Mouse (Mus musculus): ENCODE measurements at regions not wholly inside any gene's neighbourhood (a gene's known extent, or its start where the extent isn't known, plus 50 kb on each side); places are given as distances from the start of the nearest gene placed in this dataset.

DNA sequence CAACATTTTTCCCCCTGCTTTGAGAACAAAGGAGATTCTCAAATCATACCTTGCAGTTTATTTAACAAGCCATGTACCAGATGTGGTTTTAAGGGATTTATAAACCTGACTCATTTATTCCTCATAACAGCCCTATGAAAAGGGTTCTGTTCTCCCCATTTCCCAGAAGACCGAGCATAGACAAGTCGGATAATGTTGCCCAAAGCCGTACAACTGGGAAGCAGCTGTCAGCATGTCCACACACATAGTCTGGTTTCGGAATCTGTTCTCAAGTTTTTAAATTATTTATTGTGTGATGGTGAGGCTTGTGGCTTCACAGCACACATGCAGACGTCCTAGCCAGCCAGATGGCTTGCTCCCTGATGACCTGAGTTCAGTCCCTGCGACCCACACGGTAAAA lies 143.4 kb upstream of the Noct start:
- Histone ChIP-seq H3K4me1 (replicated peaks) (peaks cover 7% of the 10 kb centered on the region), H3K27me3 (no peaks in the 10 kb centered on the region), H3K9ac (no peak overlapping the region), H3K4me3 (no peak overlapping the region), H3K36me3 (no peaks in the 10 kb centered on the region), H3K9me3 (no peaks in the 10 kb centered on the region), H3K27ac (replicated peaks) (no peak overlapping the region), H3K4me2 (no peak overlapping the region)
- ATAC-seq (ENCODE audit: low FRiP score, low read depth): no peak
- 61% methylated on average over 7 of the region's 7 CpGs for WGBS

DNA sequence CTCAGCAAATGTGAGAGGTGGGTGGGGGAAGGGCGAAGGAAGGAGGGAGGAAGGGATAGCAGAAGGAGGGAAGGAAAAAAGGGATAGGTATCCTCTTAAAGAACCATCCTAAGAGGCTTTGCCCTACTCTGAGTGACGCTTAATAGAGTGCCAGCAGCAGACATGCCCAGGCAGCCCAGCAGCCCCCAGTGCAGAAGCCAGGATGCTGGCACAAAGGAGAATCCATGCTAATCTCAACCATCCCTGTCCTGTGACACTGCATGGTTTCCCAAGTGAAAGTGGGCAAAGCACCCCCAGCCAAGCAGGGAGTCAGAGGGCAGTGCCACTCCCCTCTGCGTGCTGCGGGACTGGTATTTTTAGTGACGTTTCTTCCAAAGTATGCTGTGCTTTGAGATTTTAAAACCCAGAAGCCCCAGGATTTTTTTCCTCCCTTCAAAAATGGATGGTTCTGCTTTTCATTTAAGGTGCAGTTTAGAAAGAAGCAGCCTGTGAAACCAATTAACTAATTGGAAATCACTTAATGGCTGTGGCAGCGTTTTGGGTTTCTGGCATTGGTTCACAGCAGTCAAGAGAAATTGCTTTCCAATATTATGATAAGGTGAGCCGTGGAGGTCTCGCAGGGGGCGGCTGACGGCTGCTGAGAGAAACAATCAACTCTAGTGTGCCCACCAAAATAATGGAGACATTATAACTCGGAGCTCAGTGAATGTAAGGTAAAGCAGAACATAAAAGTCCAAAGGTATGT lies 141.2 kb upstream of the Noct start:
- 54% methylated on average over 11 of the region's 11 CpGs for WGBS
- no peaks in the 10 kb centered on the region for H3K27me3 ChIP-seq
- no peak overlapping the region for H3K4me3 ChIP-seq
- H3K4me1 ChIP-seq (replicated peaks): peaks cover 12% of the 10 kb centered on the region
- H3K9ac ChIP-seq: no peak overlapping the region
- 0 out of 2 replicates have a peak, but pooled peaks have one; percentile 24 for ATAC-seq (ENCODE audit: low FRiP score, low read depth)
- H3K9me3 ChIP-seq: no peaks in the 10 kb centered on the region
- peak overlapping the region; percentile 37 for H3K27ac ChIP-seq (replicated peaks)
- H3K4me2 ChIP-seq: no peak overlapping the region
- no peaks in the 10 kb centered on the region for H3K36me3 ChIP-seq

DNA sequence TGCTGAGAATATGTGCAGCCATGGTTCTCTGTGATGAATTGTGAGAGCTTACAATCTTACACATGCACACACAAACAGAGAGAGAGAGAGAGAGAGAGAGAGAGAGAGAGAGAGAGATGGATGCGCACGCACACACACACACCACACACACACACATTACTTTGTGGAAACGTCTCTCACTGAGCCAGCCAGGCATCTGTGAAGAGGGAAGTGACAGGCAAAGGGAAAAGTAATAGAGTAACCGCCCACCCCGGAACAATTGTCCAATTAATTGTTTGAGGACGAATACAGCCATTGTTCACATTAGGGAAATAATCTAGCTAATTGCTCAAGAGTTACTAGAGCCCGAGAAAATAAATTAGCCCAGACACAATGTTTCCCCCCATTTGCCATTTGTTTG lies 140.7 kb upstream of the Noct start:
- ATAC-seq (ENCODE audit: low FRiP score, low read depth): 0 out of 2 replicates have a peak, but pooled peaks have one; percentile 25
- no peaks in the 10 kb centered on the region for H3K36me3 ChIP-seq
- H3K27me3 ChIP-seq: no peaks in the 10 kb centered on the region
- H3K9ac ChIP-seq: no peak overlapping the region
- H3K9me3 ChIP-seq: no peaks in the 10 kb centered on the region
- peaks cover 12% of the 10 kb centered on the region for H3K4me1 ChIP-seq (replicated peaks)
- H3K27ac ChIP-seq (replicated peaks): peak overlapping the region; percentile 53
- H3K4me2 ChIP-seq: no peak overlapping the region
- 49% methylated on average over 7 of the region's 7 CpGs for WGBS
- no peak overlapping the region for H3K4me3 ChIP-seq

DNA sequence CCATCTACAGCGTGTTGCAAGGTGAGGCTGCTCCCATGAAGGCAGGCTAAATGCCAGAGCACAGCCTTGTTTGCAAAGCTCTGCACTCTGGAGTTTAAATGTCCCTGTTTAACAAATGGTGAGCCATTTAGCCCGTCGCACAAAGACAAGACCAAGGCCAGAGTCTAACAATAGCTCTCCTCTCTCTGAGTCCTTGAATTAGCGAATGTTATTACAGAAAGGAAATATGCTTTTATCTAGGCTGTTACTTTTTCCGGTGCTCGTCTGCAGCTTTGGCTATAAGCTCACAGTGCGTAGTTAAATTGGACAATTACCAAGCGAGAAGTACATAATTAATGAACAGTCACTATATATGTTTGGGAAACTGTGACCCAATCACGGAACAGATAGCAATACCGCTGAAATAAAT lies 137.8 kb upstream of the Noct start:
- H3K36me3 ChIP-seq: no peaks in the 10 kb centered on the region
- 46% methylated on average over 10 of the region's 10 CpGs for WGBS
- H3K27me3 ChIP-seq: no peaks in the 10 kb centered on the region
- no peak overlapping the region for H3K4me3 ChIP-seq
- no peaks in the 10 kb centered on the region for H3K9me3 ChIP-seq
- ATAC-seq (ENCODE audit: low FRiP score, low read depth): no peak
- H3K27ac ChIP-seq (replicated peaks): no peak overlapping the region
- H3K9ac ChIP-seq: no peak overlapping the region
- no peak overlapping the region for H3K4me2 ChIP-seq
- H3K4me1 ChIP-seq (replicated peaks): peaks cover 25% of the 10 kb centered on the region

DNA sequence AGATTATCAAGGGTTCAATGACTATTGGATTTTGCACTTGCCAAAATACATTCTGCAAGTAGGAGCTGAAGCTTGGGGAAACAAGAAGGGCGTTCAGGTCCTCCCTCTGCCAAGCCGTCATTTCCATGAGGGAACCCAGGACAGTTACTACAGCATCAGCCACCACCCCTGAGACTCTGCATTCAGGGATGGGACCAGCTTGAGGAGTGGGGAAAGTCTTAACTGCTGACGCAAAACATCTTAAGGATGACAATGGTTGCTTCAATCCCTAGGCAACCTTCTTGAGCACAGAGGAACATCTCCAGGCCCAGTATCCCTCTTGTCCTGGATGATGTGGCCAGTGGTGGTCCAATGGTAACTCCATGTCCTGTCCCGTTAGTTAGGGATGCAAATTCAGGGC lies 137.2 kb upstream of the Noct start:
- H3K4me2 ChIP-seq: no peak overlapping the region
- H3K4me1 ChIP-seq (replicated peaks): peaks cover 25% of the 10 kb centered on the region
- WGBS: 82% methylated on average over 4 of the region's 4 CpGs
- H3K27ac ChIP-seq (replicated peaks): no peak overlapping the region
- H3K9me3 ChIP-seq: no peaks in the 10 kb centered on the region
- H3K4me3 ChIP-seq: no peak overlapping the region
- no peak for ATAC-seq (ENCODE audit: low FRiP score, low read depth)
- H3K36me3 ChIP-seq: no peaks in the 10 kb centered on the region
- no peak overlapping the region for H3K9ac ChIP-seq
- H3K27me3 ChIP-seq: no peaks in the 10 kb centered on the region

DNA sequence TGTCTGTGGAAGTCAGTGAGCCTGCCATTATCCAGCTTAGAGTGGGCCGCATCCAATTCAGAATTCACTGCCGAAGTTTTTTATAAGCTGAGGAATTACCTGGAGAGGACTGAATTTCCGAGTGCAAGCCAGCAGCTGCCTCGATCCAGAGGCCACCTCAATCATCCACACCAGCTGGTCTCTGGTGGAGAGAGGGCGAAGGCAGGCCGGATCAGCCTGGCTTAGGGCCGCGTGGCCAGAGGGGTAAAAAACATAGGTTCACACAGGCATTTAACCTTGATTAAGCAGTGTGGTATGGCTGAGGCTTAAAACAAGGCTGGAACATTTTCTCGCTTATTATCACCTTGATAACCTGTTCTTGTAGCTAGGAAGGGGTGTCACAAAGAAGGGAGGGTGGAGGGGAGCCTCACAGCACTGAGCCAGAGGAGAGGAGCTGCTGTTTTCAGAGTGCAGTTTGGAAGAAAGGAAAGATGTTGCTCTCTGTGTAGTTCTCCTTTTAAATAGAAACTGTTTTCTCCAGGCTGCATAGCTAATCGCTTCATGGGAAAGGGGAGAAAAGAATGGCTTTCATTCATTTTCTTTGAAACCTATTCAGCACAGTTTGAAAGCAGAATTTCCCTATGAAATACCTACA lies 135.1 kb upstream of the Noct start:
- no peaks in the 10 kb centered on the region for H3K36me3 ChIP-seq
- peak; percentile 61; the same call in 1 of the 2 replicates for ATAC-seq (ENCODE audit: low FRiP score, low read depth)
- H3K9ac ChIP-seq: peak overlapping the region; percentile 17; the same call in 1 of the 2 replicates
- peaks cover 18% of the 10 kb centered on the region for H3K4me1 ChIP-seq (replicated peaks)
- H3K27me3 ChIP-seq: no peaks in the 10 kb centered on the region
- H3K4me2 ChIP-seq: no peak overlapping the region
- no peak overlapping the region for H3K4me3 ChIP-seq
- 45% methylated on average over 10 of the region's 10 CpGs for WGBS
- peak overlapping the region; percentile 36 for H3K27ac ChIP-seq (replicated peaks)
- no peaks in the 10 kb centered on the region for H3K9me3 ChIP-seq

DNA sequence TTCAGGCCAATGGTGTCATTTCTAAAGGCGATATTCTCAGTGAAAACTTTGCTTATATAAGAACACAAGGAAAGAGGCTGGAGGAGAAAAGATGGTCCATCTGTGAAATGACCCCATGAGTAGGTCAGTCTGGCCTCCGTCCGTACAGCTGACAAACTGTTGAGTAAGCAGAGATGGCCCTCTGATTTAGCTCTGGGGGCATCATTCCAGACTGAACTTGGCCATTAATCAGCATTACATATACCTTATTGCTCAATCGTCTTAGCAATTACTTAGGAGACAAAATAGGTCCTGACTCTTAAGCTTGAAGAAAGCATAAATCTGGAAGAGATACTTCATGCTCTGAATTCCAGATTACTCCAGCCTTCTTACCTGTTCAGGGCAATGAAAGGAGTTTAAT lies 132.8 kb upstream of the Noct start:
- Histone ChIP-seq H3K27me3 (no peaks in the 10 kb centered on the region), H3K4me2 (no peak overlapping the region), H3K4me3 (no peak overlapping the region), H3K36me3 (no peaks in the 10 kb centered on the region), H3K9me3 (no peaks in the 10 kb centered on the region), H3K27ac (replicated peaks) (no peak overlapping the region), H3K4me1 (replicated peaks) (peaks cover 34% of the 10 kb centered on the region), H3K9ac (no peak overlapping the region)
- ATAC-seq (ENCODE audit: low FRiP score, low read depth): no peak
- WGBS: 70% methylated on average over 4 of the region's 4 CpGs

DNA sequence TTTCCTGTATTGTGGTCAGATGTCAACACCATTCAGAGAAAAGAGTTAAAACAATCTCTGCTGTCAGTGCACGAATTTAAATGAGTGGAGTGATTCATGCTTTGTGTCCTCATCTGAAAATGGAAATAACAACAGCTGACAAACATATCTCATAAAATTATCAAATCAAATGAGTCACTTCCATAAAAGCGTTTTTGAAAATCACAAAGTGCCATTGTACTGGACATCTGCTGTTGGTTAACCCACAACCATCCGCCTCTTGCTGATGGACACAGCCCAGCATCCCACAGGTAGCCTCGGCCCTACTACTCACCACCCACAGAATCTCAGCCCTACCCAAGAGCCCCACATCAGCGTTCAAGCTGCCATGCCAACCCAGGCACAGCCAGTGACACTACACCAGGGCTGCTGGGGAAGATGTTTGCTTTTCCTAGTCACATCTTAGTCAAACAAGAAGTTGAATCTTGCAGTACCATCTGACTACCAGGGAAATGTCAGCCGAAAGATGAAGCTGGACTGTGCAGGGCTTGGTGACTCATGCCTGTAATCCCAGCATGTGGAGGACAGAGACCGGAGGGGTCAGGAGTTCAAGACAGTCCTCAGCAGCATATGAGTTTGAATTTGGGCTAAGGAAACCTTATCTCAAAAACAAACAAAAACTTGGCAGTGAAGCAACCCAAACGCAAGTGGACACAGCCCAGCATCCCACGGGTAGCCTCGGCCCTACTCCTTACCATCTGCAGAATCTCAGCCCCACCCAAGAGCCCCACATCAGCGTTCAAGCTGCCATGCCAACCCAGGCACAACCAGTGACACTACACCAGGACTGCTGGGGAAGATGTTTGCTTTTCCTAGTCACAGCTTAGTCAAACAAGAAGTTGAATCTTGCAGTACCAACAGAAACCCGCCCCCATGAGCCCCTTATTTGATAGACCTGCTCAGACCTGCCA lies 131.9 kb upstream of the Noct start:
- H3K4me2 ChIP-seq: no peak overlapping the region
- H3K9ac ChIP-seq: no peak overlapping the region
- no peak overlapping the region for H3K27ac ChIP-seq (replicated peaks)
- no peaks in the 10 kb centered on the region for H3K36me3 ChIP-seq
- H3K27me3 ChIP-seq: no peaks in the 10 kb centered on the region
- H3K4me1 ChIP-seq (replicated peaks): peaks cover 38% of the 10 kb centered on the region
- 87% methylated on average over 12 of the region's 12 CpGs for WGBS
- no peaks in the 10 kb centered on the region for H3K9me3 ChIP-seq
- no peak for ATAC-seq (ENCODE audit: low FRiP score, low read depth)
- H3K4me3 ChIP-seq: no peak overlapping the region

DNA sequence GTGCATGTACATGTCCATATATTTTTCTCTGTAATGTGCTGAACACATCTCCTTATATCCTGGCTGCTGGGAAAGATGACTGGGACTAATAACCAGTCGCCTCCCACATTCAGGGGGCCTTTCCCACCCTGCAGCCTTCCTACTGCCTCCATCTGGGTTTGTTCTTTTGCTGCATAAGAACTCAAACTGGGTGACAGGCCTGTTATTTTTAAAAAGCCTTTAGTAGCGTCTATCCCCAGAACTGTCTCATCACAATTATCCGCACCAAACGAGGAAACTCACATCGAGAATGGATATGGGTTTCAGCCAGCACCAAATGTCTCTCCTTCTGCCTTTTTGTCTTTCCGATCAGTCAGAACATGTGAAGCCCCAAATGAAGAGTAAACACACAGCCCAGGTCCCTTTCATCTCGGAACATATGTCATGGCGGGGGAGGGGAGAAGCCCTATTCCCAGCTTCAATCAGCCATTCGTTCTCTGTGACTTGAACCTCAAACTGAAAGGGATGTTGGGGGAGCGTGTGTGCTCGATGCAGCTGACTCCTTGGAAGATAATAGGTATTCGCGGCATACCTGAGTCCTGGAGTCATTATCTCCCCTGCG lies 128.3 kb upstream of the Noct start:
- no peak overlapping the region for H3K9ac ChIP-seq
- peak; percentile 78 for ATAC-seq (ENCODE audit: low FRiP score, low read depth)
- WGBS: 18% methylated on average over 14 of the region's 14 CpGs

DNA sequence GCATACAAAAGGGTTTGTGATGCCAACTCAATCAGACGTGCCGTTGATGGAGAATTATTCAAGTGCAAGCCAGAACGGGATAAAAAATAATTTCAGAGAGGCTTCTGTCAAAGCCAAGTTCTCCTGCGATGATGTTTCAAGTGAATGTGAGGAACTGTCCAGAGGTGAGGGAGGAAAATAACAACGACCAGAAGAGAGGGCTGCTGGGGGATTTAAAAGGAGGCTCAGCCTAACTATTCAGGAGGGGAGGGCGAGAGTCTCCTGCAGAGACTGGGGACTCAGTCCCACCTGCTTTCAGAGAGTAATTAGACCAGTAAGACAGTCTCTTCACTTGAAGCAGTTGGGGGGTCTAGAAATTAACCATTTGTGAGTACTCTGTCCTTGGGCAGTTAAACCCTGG lies 127.7 kb upstream of the Noct start:
- Histone ChIP-seq H3K4me2 (peak overlapping the region; percentile 34), H3K9ac (no peak overlapping the region), H3K4me1 (replicated peaks) (peaks cover 29% of the 10 kb centered on the region), H3K9me3 (no peaks in the 10 kb centered on the region), H3K4me3 (no peak overlapping the region), H3K36me3 (no peaks in the 10 kb centered on the region), H3K27ac (replicated peaks) (peak overlapping the region; percentile 70), H3K27me3 (no peaks in the 10 kb centered on the region)
- peak; percentile 57 for ATAC-seq (ENCODE audit: low FRiP score, low read depth)
- WGBS: 11% methylated on average over 6 of the region's 6 CpGs

More for the DNA sequence above, 128.3 kb upstream of the Noct start:
- H3K9me3 ChIP-seq: no peaks in the 10 kb centered on the region
- peaks cover 29% of the 10 kb centered on the region for H3K4me1 ChIP-seq (replicated peaks)
- peak overlapping the region; percentile 34 for H3K4me2 ChIP-seq
- H3K27ac ChIP-seq (replicated peaks): peak overlapping the region; percentile 70
- H3K4me3 ChIP-seq: no peak overlapping the region
- no peaks in the 10 kb centered on the region for H3K36me3 ChIP-seq
- H3K27me3 ChIP-seq: no peaks in the 10 kb centered on the region

DNA sequence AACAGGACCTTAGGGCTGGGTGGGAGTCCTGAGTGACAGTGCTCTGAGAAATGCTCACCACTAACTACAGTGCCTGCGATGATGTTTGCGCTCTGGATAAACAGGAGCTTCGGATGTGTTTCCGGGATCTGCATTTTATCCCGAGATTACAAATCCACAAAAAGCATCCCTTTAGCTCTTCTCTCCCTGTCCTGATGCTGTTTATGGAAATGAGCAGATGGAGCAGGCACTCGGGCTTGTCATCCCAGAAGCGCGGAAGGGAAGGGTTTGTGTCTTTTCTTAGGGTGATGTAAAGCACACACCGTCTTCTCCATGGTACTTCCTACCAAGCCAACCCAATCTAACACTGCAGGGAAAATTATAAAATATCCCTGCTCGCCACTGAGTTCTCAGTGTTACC lies 126.9 kb upstream of the Noct start:
- H3K4me3 ChIP-seq: no peak overlapping the region
- H3K4me1 ChIP-seq (replicated peaks): peaks cover 29% of the 10 kb centered on the region
- no peaks in the 10 kb centered on the region for H3K27me3 ChIP-seq
- no peak for ATAC-seq (ENCODE audit: low FRiP score, low read depth)
- H3K9ac ChIP-seq: no peak overlapping the region
- H3K9me3 ChIP-seq: no peaks in the 10 kb centered on the region
- H3K4me2 ChIP-seq: no peak overlapping the region
- H3K27ac ChIP-seq (replicated peaks): peak overlapping the region; percentile 52
- no peaks in the 10 kb centered on the region for H3K36me3 ChIP-seq
- 61% methylated on average over 10 of the region's 10 CpGs for WGBS
